Mouse (Mus musculus): ENCODE measurements around the gene Zmat1. TPM values are rescaled to one million over a fixed set of nuclear protein-coding genes. Genes with fewer than 3 reads are reported as not detected.
"Not testable (repeated sequence)": the region's sequence is repeated elsewhere in the genome, so short reads cannot be mapped to it uniquely, and the experiment has no call there.

The Zmat1 gene
- total RNA-seq (2021), result 1 to 10 TPM; 8.0 to 9.6 TPM

DNA sequence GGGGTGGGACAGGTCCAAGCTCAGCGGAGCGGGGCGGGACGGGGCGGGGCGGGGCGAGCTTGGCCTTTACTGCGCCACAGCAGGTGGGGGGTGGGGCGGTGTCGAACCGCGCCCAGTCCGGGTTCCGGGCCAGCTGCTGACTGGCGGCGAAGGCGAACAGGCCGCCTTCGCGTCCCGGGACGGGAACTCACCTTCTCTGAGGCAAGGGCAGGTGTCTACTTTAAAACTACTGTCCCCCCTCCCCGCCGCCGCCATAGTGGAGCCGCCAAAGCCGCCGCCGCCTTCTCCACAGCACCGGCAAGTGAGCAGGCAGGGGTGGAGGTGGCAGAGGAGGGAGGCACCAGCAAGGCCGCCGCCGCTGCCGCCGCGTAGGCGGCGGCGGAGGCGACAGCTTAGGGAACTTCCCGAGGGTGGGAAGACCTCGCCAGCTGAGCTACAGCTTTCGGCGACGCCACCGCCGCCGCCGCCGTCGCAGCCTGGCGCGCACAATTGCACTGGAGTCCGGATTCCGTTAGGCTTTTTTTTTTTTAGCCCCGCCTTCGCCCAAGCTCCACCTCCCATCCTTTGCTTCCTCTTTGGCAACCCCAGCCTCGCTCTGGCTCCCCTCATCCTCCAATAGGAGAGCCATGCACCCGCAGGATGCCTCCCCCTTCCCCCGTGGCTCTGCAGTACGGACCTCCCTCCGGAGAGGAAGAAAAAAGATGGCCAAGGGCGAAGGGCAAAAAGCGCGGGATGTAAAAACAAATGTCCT lies at the start of gene Zmat1:
Gene Zmat1, minus strand, starts transcription at position 490 of the 751 bp plus-strand sequence.
- DNase-seq (ENCODE audit: extremely low spot score in 1 of 2, low spot score in 2 of 2), result peak; percentile 86 to 93
- intact Hi-C loops (cut with DNase I), result no loop called here

DNA sequence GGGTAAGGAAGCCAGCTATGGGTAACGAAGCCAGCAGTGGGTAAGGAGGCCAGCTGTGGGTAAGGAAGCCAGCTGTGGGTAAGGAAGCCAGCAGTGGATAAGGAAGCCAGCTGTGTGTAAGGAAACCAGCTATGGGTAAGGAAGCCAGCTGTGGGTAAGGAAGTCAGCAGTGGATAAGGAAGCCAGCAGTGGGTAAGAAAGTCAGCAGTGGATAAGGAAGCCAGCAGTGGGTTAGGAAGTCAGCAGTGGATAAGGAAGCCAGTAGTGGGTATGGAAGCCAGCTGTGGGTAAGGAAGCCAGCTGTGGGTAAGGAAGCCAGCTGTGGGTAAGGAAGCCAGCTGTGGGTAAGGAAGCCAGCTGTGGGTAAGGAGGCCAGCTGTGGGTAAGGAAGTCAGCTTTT lies 44.9 kb upstream of the Zmat1 start:
- DNase-seq (ENCODE audit: extremely low spot score in 1 of 2, low spot score in 2 of 2); intact Hi-C loops (cut with DNase I): not testable (repeated sequence)

DNA sequence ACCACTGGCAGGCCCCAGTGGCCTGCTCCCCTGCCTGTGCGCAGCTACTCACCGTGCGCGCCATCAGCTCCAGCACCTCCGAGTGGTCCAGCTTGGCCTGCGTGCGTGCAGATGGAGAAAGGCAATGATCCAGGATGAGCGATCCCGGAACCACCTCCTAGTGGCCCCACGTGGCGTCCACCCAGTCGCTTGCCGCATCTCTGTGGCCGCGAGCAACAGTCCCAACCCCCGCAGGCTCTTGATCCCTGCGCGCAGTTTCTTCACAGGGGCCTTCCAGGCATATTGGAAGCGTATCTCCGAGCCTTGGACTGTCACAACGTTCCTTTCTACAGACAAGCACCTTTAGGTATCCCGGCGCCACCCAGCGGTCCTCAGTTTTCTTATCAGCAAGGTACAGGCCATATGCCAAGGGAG lies 27.0 kb upstream of the Zmat1 start:
- DNase-seq (ENCODE audit: extremely low spot score in 1 of 2, low spot score in 2 of 2), result peak; percentile 18 to 30
- intact Hi-C loops (cut with DNase I), result no loop called here

DNA sequence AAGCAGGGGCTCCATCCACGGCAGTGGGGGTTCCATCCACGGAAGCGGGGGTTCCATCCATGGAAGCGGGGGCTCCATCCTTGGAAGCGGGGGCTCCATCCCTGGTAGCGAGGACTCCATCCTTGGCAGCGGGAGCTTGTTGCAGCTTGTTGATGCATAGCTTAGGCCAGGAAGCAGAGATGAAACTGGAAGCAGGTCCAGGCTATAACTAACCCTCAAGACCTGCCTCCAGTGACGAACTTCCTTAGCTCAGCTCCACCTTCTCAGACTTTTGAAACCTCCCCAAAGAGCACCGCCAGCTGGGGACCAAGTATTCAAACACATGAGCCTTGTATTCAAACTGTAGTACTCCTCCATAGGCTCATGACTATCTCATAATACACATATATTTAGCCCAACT lies 16.1 kb upstream of the Zmat1 start:
- DNase-seq (ENCODE audit: extremely low spot score in 1 of 2, low spot score in 2 of 2), result no peak
- intact Hi-C loops (cut with DNase I), result no loop called here

DNA sequence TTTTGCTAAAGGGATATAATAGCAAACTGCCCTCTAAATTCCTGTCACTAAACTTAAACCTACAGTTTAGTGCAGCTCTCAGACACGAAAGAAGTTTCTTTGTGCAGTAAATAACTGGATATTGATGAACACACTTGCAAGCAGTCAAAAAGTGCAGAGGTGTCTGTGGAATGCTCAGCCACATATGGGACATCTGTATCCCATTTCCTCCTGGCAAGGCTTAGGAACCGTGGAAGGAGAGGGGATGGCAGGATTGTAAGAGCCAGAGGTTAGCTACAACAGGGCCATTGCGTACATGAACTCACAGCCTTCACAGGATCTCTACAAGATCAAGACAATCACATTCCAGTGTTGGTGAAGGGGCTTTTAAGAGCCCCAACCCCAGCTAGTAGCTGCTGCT lies 2.4 kb upstream of the Zmat1 start:
- intact Hi-C loops (cut with DNase I), result no loop called here
- no peak for DNase-seq (ENCODE audit: extremely low spot score in 1 of 2, low spot score in 2 of 2)

DNA sequence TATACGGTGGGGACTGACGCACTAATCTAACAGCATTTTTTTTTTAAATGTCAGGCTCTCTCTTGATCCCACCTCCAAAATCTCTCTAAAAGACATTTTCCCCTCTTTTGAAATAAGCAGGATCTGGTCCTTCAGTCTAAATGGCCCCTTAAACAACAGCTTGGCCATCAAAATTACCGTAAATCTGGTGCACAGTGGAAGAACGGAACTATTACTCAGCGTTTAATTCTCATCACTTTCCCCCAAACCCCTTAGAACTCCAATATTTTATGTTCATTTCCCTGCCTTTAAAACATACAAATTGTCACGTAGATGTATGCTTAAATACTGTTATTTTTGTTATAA lies 434 bp upstream of the Zmat1 start:
- intact Hi-C loops (cut with DNase I), result no loop called here
- DNase-seq (ENCODE audit: extremely low spot score in 1 of 2, low spot score in 2 of 2), result no peak

DNA sequence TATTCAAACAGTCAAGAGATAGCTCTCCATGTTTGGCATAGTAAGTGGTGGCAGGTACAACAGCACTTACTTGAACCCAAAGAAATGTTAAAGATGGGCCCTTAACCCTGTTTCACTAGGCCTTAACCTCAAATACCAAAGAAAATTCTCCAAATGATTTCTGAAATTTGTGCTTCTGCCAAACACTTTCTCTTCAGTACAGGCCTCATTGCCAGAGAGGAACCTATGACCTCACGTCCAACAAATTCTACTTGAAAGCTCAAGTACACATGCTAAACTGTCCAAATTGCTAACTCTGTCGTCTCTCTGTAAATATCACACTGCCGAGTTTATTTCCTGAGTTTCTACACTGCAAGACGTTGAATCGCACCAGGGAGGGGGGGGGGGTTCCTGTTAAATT lies 988 bp downstream of the Zmat1 start:
- intact Hi-C loops (cut with DNase I), result no loop called here
- no peak for DNase-seq (ENCODE audit: extremely low spot score in 1 of 2, low spot score in 2 of 2)

DNA sequence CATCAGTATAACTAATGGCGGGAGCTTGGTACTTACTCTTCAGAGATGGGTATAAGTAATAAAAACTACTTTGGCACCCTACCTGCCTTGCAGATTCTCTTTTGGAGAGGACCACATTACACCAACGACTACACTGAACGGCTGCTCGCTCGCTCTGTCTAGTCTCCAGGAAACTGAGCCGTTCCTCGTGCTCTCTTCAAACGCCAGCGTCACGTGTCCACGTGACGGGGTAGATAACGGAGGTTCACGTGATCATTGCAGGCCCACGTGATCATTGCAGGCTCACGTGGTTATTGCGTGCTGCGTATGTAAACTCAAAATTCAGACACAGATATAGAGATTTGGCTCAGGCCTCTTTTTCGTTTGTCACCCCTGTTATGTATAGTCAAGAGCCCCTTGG lies 44.5 kb downstream of the Zmat1 start, which contains the start of gene Nxf2:
Gene Nxf2, minus strand, starts transcription at position 209 of the 400 bp plus-strand sequence.
- no peak for DNase-seq (ENCODE audit: extremely low spot score in 1 of 2, low spot score in 2 of 2)
- intact Hi-C loops (cut with DNase I), result no loop called here

DNA sequence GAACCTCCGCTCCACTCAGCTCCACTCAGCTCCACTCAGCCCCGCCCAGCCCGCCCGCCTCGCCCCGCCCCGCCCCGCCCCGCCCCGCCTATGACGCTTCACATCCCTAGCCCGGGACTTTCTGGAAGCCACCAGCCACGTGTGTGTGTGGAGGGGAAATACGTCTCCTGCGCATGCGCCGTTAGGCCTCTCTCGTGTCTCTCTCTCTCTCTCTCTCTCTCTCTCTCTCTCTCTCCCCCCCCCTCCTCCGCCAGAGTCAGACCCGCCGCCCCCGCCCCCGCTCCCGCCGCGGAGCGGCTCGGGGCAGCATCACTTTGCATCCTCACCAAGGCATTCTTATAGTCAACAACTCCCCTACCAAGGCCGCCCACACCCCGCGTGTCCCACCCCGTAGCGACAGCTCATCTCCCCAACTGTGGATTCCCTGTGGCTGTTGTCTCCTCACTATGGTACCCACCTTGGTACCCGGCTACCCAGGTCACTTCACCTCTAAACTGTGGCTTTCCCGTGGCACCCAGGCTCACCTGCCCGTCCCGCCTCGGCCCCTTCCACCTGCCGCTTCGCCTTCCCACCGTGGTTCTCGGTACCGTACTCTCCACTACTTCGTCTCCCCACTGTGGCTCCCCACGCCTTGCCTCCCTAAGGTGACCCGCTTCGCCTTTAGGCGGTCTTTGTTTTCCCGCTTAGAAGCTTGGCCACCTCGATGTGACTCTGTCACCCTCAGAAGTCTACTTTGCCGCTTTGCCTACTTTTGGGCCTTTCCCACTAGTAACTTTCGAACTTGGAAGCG lies 45.5 kb downstream of the Zmat1 start:
- DNase-seq (ENCODE audit: extremely low spot score in 1 of 2, low spot score in 2 of 2), result peak; percentile 16 to 79
- intact Hi-C loops (cut with DNase I), result no loop called here

DNA sequence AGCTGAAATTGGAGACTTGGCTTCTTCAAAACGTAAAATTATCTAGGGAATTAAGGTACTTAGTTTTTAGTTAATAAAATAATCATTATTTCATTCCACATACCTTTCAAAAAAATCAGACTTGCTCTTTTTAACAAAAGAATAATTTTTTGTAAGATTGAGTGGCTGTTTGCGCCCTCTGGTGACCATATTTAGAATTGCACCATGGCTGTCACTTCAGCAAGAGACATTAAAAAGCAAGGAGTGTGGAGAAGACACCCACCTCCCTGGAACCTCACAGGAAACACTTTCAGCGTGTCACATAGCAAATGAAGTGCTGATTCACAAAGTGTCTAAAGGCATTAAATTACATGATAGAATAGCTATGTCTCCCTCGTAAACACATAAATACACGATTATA lies 78.6 kb downstream of the Zmat1 start:
- intact Hi-C loops (cut with DNase I), result no loop called here
- DNase-seq (ENCODE audit: extremely low spot score in 1 of 2, low spot score in 2 of 2), result peak in 1 of 2 experiments; percentile 31

DNA sequence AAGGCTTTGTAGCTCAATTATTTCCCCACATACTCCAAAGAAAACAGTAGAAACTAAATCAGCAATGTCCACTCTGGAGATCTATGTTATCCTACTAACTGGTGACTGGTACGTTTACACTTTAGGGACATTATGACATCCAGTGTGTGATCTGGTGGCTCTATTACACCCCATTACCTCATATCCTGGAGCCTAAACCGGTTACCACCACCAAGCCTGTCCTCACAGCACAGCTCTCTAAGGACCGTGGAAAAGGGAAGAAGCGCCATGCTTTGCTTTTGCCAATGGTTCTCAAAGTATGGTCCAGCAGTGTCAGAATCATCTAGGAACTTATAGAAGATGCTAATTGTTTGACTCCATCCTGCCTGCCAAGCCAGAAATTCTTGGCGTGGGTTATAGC lies 79.1 kb downstream of the Zmat1 start:
- no peak for DNase-seq (ENCODE audit: extremely low spot score in 1 of 2, low spot score in 2 of 2)
- intact Hi-C loops (cut with DNase I), result no loop called here

DNA sequence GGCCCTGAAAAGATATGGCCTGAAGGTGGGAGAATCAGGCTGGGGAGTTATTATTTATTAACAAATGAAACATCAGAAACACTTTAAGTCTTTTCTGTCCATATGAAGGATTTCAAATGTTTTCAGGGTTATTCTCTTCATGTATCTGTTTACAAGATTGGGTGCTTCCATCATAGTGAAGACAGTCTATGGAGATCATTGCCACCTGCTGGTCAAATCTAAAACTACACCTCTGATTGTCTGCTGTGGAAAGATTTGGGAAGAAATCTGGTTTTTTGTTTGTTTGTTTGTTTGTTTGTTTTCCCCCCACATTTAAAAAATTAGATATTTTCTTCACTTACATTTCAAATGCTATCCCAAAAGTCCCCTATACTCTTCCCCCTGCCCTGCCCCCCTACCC lies 84.0 kb downstream of the Zmat1 start:
- intact Hi-C loops (cut with DNase I), result no loop called here
- DNase-seq (ENCODE audit: extremely low spot score in 1 of 2, low spot score in 2 of 2), result peak in 1 of 2 experiments; percentile 22

DNA sequence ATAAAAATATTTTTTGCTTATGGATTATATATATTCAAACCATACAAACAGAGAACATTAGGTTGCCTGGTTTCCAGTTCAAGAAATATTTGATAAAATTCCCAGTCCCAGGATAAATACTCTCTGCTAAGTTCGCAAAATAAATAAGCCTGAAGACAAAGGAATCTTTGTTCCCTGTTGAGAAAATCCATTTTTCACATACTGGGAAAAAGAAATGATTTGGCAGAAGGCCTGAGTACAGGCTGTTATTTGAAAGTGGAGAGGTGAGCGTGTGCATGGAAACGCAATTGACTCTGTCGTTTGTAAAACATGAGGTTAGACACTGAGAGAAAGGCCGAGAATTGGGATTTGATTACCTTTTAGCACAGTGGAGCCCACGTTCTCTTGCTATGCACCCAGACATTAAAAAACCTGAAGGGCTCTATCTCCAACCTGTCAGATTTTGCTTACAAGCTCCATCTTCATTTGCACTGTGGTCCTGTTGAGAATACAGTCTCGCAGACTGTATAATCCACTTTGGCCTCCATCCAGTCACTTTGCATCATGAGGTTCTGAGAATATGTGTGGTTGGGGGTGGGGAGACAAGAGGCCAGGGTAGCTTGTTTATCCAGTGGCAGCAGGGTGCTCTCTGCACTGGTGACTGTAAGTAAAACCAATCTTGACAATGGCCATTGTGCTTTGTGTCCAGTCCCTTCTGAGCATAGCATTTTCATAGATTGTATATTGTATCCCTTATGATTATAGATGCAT lies 85.2 kb downstream of the Zmat1 start:
- peak in 1 of 2 experiments; percentile 10 for DNase-seq (ENCODE audit: extremely low spot score in 1 of 2, low spot score in 2 of 2)
- intact Hi-C loops (cut with DNase I), result no loop called here

Other genes with a start within 250 kb of the Zmat1 start
- 10 to 100 TPM; 90.3 to 94.4 TPM for gene Armcx2, start 200.0 kb downstream of the Zmat1 start, total RNA-seq (2021)
- under 1 TPM; 0.19 to 0.22 TPM for gene Nxf2, start 44.5 kb downstream of the Zmat1 start, total RNA-seq (2021)
- gene Gm15023, start 168.4 kb upstream of the Zmat1 start, total RNA-seq (2021), result not detected
- gene Tceal6, start 201.5 kb upstream of the Zmat1 start, total RNA-seq (2021), result 10 to 100 TPM; 60.6 to 89.5 TPM